14 mouse cellular contexts compared by ENCODE assay signal in genomic region chr9:45939794-45940193, GRCm38 (mm10). TPM values are rescaled to one million over a fixed set of nuclear protein-coding genes. Genes with fewer than 3 reads are reported as not detected.
DNase-seq lines count a peak whose midpoint lies in the region.
"Had no signal": no experiment of that assay in that cellular context is flagged by ENCODE, and none has a peak within 500 bp of the region (broad histone marks: within the 10 kb centered on the region; RNA-seq: fewer than 3 reads in every experiment).

No protein-coding gene starts in this region.

- DNase-seq in cerebellum, adult 9-10 months = peak; percentile 18
- no peak for DNase-seq in cerebellum, adult 18-20 months
- peak; percentile 89 for DNase-seq in heart, adult 11 months
- DNase-seq in heart, adult 18-20 months = no peak
- peak; percentile 36 for DNase-seq in testis, postnatal 10 days (ENCODE audit: low spot score)
- DNase-seq in testis, postnatal 14 days (ENCODE audit: low spot score) = no peak
- DNase-seq: adrenal gland, adult 2 months; adrenal gland, postnatal 10 days; adrenal gland, postnatal 25 days; cerebellum, adult 11 months; cerebellum, adult 8-10 months; cerebellum, postnatal 10 days; cerebellum, postnatal 25 days; forebrain, postnatal 0 days had no signal

RNA-seq across cellular contexts. Expression of gene Tagln, which starts 3.9 kb away (rescaled TPM):
- 10 to 100 TPM; 68.3 to 71.6 TPM for total RNA-seq in heart, adult 18-20 months (2021)

RNA-seq across cellular contexts. Expression of gene Sidt2, which starts 15.3 kb away (rescaled TPM):
- 10 to 100 TPM; 57.6 to 67.8 TPM for total RNA-seq in heart, adult 18-20 months (2021)

RNA-seq across cellular contexts. Expression of gene Rnf214, which starts 33.1 kb away (rescaled TPM):
- total RNA-seq in heart, adult 18-20 months (2021) = 10 to 100 TPM; 31.7 to 35.2 TPM

RNA-seq across cellular contexts. Expression of gene Pcsk7, which starts 33.5 kb away (rescaled TPM):
- total RNA-seq in heart, adult 18-20 months (2021) = 10 to 100 TPM; 13.2 to 13.5 TPM

Comparison
In these comparisons a context has a peak if more than half of its experiments do, and no peak if none do; other contexts are left out.
1. DNase-seq: peak in cerebellum, adult 9-10 months (single experiment), heart, adult 11 months (single experiment) and testis, postnatal 10 days (single experiment); none in cerebellum, adult 18-20 months (0 of 2), heart, adult 18-20 months (0 of 2) and testis, postnatal 14 days (single experiment).